Mouse (Mus musculus) cortical plate, adult 2 months (tissue): ENCODE measurements around the gene Aig1.

Experiments
- CTCF ChIP-seq: fragments of 200-500 bp; IDR thresholded peaks from 2 replicates; pipeline ENCODE4 v1.5.1; 2011; ENCODE audit warnings: mild to moderate bottlenecking, control low read depth, low read length; ENCODE audit not compliant: insufficient read depth; ENCODE audit errors: extremely low read depth
- POLR2A ChIP-seq: fragments of 200-500 bp; IDR thresholded peaks from 2 replicates; pipeline ENCODE4 v1.6.1; 2011; ENCODE audit warnings: mild to moderate bottlenecking, low read length, control low read depth; ENCODE audit not compliant: insufficient read depth; ENCODE audit errors: extremely low read depth

DNA sequence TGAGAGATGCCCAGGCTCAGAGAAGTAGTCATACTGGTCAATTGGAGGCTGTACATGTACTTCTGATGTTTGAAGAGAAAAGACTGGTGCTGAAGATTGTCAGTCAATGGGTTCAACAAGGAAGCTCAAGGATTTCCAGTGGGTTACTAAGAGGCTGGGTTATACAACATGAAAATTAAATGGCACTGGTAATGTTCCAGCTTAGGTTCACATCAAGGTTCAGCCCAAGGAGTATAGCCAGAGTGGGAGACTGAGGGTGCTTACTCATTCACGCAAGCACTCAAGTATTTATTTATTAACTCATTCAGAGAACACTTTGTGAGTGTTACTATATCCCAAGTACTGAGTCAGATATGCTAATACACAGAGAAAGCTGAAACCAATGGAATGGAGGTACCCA is 79.2 kb downstream of the Aig1 start:
- TF ChIP-seq CTCF (no peak), POLR2A (no peak)
